Mouse (Mus musculus) intestine, embryonic 15.5 days (tissue): Measurements from ENCODE around the gene Tas1r3. TPM values are rescaled to one million over a fixed set of nuclear protein-coding genes. Genes with fewer than 3 reads are reported as not detected.

Source experiments
- ATAC-seq: fragments of 200-750 bp; cut with Nextera tagmentation; 2 replicates; pipeline ENCODE4 v1.8.0; 2017; ENCODE audit warnings: moderate TSS enrichment, moderate library complexity
- H3K27ac ChIP-seq: fragments of 300-500 bp; sonication (generic); 2 replicates; pipeline ENCODE4 v1.5.1; 2015; ENCODE audit warnings: mild to moderate bottlenecking, inconsistent platforms
- H3K27me3 ChIP-seq: fragments of 300-500 bp; sonication (generic); replicated peaks from 2 replicates; pipeline ENCODE4 v1.6.1; 2015; ENCODE audit warnings: inconsistent platforms
- H3K36me3 ChIP-seq: fragments of 300-500 bp; sonication (generic); 2 replicates; pipeline ENCODE4 v1.6.1; 2015; ENCODE audit warnings: inconsistent platforms
- H3K4me1 ChIP-seq: fragments of 300-500 bp; sonication (generic); replicated peaks from 2 replicates; pipeline ENCODE4 v1.6.1; 2015; ENCODE audit warnings: inconsistent platforms
- H3K4me2 ChIP-seq: fragments of 300-500 bp; sonication (generic); replicated peaks from 2 replicates; pipeline ENCODE4 v1.6.1; 2015; ENCODE audit warnings: mild to moderate bottlenecking, inconsistent platforms
- H3K4me3 ChIP-seq: fragments of 300-500 bp; sonication (generic); replicated peaks from 2 replicates; pipeline ENCODE4 v1.5.1; 2015; ENCODE audit warnings: inconsistent platforms
- H3K9ac ChIP-seq: fragments of 300-500 bp; sonication (generic); 2 replicates; pipeline ENCODE4 v1.6.1; 2015; ENCODE audit warnings: inconsistent platforms
- H3K9me3 ChIP-seq: fragments of 300-500 bp; sonication (generic); 2 replicates; pipeline ENCODE4 v1.6.1; 2016; ENCODE audit warnings: inconsistent platforms
- WGBS: fragments of 180-500 bp; shearing (Covaris S2); methylation state at CpG from one replicate; pipeline ENCODE4 v1.1.7; 2015; 5-methylcytosine and 5-hydroxymethylcytosine counted together
- polyA plus RNA-seq: library from polyadenylated mRNA; unstranded; fragments of >200 nt; fragmentation: Nextera tagmentation; extraction: Ambion mirVana; gene quantifications from 2 replicates; pipeline ENCODE4 v1.2.1, GENCODE M21; 2015

Tas1r3 gene
- polyA plus RNA-seq, 1 experiment from 2014 or later, result 0.25 TPM

DNA sequence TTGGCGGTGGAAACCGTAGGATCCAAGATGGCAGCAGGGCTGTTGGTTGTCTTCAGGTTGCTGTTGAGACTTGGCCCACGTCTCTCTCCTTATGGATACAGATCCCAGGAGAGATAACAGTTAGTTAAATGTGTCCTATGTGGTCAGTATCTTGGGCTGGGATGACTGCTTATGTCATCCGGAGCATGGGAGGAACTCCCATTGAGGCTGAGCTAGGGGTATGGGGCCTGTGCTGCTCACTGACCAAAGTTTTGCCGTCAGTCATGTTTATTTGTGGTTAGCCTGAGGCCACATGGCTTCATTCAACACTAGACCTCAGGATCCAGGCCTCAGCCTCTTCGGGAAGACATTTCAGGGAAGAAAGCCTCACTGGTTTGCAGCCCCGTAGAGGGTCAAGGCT, 8.2 kb upstream of the Tas1r3 start:
- peaks cover 35% of the 10 kb centered on the region for H3K36me3 ChIP-seq
- H3K27ac ChIP-seq, result no peak overlapping the region
- no peaks in the 10 kb centered on the region for H3K27me3 ChIP-seq
- H3K9me3 ChIP-seq, result no peaks in the 10 kb centered on the region
- H3K4me2 ChIP-seq, result no peak overlapping the region
- peaks cover 13% of the 10 kb centered on the region for H3K4me1 ChIP-seq
- ATAC-seq, result no peak
- no peak overlapping the region for H3K9ac ChIP-seq
- WGBS, result 85% methylated on average over 7 of the region's 7 CpGs
- H3K4me3 ChIP-seq, result no peak overlapping the region

DNA sequence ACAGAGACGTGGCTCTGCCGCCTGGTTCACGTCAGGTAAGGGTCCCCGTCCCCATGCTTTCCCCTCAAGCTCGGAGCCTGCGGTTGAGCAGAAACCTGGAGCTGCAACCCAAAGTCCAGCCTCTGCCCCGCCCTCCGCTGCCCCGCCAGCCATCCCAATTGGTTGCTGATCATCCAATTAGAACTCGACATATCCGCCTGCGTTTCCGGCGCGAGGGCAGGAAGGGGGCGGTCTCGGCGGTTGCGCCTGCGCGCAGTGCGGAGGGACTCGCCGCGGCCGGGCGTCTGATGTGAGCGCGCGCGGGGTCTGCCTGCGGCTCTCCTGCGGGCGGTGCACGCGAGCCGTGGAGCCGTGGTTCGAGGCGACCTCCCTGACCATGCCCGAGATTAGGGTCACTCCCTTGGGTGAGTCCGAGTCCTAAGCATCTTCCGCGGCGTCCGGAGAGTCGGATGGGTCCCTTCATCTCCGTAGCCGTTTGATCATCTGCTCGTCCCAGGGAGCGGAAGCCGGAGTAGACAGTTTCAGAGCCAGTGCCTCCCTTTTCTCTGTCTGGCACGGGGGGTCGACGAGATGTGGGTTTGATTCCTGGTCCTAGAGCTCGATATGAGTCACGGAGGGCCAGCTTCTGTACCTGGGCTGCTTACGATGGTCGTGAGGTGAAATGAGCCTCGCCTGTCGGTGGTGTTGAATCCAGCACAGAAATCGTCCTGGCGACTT, 6.3 kb upstream of the Tas1r3 start, which contains the start of the genes Cptp and Ints11:
Gene Cptp, minus strand, starts transcription at position 124 of the 717 bp plus-strand sequence.
Gene Ints11, plus strand, starts transcription at position 230 of the 717 bp plus-strand sequence.
- no peaks in the 10 kb centered on the region for H3K27me3 ChIP-seq
- peak within 1 kb of the TSS; percentile 76 for H3K4me2 ChIP-seq
- H3K27ac ChIP-seq, result peak within 1 kb of the TSS; percentile 25
- no peaks in the 10 kb centered on the region for H3K9me3 ChIP-seq
- peaks cover 13% of the 10 kb centered on the region for H3K4me1 ChIP-seq
- H3K4me3 ChIP-seq, result peak within 1 kb of the TSS; percentile 58
- under 1% methylated on average over 63 of the region's 63 CpGs for WGBS
- peaks cover 35% of the 10 kb centered on the region for H3K36me3 ChIP-seq
- H3K9ac ChIP-seq, result peak within 1 kb of the TSS; percentile 63
- peak; percentile 98 for ATAC-seq

DNA sequence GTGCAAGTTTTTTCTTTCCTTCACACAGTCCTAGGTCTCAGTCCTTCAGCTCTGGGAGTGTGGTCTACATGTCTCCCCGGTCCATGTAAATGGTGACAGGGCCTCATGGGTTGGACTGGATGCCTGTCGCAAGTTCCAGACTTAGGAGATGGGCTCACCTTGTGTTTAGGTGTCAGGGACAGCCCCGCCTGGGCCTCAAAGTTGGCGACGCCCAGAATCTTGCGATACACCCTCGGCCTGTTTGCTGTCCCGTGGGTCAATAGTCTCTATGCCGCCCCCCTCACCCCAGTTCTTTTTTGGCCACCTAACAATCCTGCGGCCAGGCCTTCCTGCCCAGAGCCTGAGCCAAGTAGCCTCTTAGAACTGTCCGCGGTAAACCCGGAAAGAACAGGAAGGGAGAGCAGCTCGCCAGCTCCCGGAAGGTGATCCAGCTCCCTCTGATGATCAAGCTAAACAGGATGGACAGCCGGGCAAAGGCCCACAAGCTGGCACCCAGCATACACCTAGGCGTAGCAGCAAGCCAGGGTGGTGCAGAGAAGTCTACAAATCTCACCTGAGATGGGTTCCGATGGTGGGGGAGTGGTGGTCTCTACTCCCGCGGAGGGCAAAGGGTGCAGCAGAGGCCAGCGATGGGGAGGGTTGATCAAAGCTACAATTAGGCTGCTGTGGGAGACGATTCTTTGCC, 5.6 kb upstream of the Tas1r3 start:
- Histone ChIP-seq H3K27me3 (no peaks in the 10 kb centered on the region), H3K4me1 (peaks cover 13% of the 10 kb centered on the region), H3K9ac (peak overlapping the region; percentile 58), H3K4me3 (peak overlapping the region; percentile 58), H3K4me2 (peak overlapping the region; percentile 76), H3K36me3 (peaks cover 32% of the 10 kb centered on the region), H3K9me3 (no peaks in the 10 kb centered on the region), H3K27ac (peak overlapping the region; percentile 25)
- 10% methylated on average over 22 of the region's 22 CpGs for whole genome bisulfite sequencing
- ATAC-seq, result peak; percentile 78

DNA sequence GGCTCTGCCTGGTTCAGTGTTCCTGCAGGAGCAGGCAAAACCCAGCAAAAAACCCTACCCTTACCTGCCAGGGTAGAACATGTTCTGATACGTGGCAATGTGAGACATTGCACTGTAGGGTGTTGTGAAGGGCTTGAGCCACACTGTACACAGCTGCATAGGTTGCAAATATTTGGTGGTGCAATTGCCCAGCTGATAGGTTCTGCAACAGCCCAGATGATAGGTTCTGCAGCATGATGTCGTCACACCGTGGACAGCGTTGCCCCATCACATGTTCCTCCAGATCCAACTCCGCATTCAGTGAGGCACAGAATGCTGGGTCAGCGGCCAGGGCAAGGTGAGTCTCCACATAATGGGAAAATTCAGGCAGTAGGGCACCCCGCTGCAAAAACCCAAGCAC, 1.4 kb downstream of the Tas1r3 start:
- Histone ChIP-seq H3K4me2 (no peak overlapping the region), H3K4me3 (no peak overlapping the region), H3K9me3 (no peaks in the 10 kb centered on the region), H3K36me3 (peaks cover 30% of the 10 kb centered on the region), H3K9ac (no peak overlapping the region), H3K27ac (no peak overlapping the region), H3K27me3 (no peaks in the 10 kb centered on the region), H3K4me1 (no peaks in the 10 kb centered on the region)
- no peak for ATAC-seq
- 87% methylated on average over 7 of the region's 7 CpGs for WGBS

DNA sequence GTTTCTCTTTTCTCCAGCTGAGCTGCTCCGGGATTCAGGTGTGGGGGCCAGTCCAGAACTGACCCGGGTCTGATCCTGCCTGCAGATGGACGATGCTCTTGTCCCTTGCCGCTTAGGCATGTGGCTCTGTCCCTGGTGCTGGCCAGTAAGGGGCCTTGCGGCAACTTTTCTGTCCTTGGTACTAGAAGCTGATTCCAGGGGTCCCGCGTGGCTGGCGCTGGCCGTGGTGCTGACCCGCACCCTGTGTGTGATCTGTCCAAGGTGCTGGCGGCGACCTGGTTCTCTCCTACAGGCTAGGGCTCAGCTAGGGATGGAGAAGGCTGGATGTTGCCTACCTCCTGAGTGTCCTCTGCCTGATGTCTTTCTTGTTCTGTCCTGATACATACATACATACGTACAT, 3.8 kb downstream of the Tas1r3 start:
- no peak overlapping the region for H3K4me3 ChIP-seq
- peak; percentile 61 for ATAC-seq
- no peaks in the 10 kb centered on the region for H3K9me3 ChIP-seq
- peaks cover 36% of the 10 kb centered on the region for H3K36me3 ChIP-seq
- WGBS, result 16% methylated on average over 13 of the region's 13 CpGs
- H3K27me3 ChIP-seq, result no peaks in the 10 kb centered on the region
- H3K9ac ChIP-seq, result no peak overlapping the region
- no peaks in the 10 kb centered on the region for H3K4me1 ChIP-seq
- no peak overlapping the region for H3K4me2 ChIP-seq
- no peak overlapping the region for H3K27ac ChIP-seq

DNA sequence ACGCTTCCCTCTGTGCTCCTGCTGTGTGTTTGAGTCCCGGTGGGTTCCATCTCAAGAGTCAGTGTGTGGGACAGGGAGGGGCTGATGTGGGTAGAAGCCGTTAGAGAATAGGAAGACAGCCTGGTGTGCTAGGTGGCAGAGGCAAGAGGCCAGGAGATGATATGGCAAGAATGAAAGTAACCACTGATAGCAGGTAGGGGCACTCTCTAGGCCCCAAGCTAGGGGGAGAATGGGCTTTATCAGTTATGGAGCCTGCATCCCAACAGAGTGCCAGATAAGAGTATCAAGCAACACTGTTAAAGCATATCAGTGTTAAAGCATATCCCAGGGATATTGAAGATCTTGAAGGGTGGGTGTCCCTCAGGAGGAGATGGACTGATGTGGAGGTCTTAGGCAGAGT, 6.3 kb downstream of the Tas1r3 start:
- 85% methylated on average over 3 of the region's 3 CpGs for WGBS
- no peaks in the 10 kb centered on the region for H3K4me1 ChIP-seq
- H3K4me2 ChIP-seq, result no peak overlapping the region
- H3K9me3 ChIP-seq, result no peaks in the 10 kb centered on the region
- H3K36me3 ChIP-seq, result peaks cover 38% of the 10 kb centered on the region
- H3K27ac ChIP-seq, result no peak overlapping the region
- no peak overlapping the region for H3K9ac ChIP-seq
- no peak for ATAC-seq
- no peak overlapping the region for H3K4me3 ChIP-seq
- no peaks in the 10 kb centered on the region for H3K27me3 ChIP-seq

DNA sequence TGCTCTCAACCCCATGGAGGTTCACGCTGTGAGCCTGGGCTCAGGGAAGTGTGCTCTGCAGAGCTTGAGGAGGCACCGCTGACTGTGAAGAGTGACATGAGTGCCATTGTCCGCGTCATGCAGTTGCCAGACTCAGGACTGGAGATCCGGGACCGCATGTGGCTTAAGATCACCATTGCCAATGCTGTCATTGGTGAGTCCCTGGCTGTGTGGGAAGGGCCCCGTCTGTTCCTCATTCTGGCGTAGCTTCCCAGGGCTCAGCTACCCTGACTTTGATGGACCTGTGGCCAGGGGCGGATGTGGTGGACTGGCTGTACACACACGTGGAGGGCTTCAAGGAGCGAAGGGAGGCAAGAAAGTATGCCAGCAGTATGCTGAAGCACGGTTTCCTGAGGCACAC, 7.1 kb downstream of the Tas1r3 start:
- WGBS, result 93% methylated on average over 12 of the region's 12 CpGs
- Histone ChIP-seq H3K4me1 (no peaks in the 10 kb centered on the region), H3K9ac (no peak overlapping the region), H3K9me3 (no peaks in the 10 kb centered on the region), H3K4me2 (no peak overlapping the region), H3K27me3 (no peaks in the 10 kb centered on the region), H3K36me3 (peaks cover 38% of the 10 kb centered on the region), H3K27ac (no peak overlapping the region), H3K4me3 (no peak overlapping the region)
- ATAC-seq, result no peak

DNA sequence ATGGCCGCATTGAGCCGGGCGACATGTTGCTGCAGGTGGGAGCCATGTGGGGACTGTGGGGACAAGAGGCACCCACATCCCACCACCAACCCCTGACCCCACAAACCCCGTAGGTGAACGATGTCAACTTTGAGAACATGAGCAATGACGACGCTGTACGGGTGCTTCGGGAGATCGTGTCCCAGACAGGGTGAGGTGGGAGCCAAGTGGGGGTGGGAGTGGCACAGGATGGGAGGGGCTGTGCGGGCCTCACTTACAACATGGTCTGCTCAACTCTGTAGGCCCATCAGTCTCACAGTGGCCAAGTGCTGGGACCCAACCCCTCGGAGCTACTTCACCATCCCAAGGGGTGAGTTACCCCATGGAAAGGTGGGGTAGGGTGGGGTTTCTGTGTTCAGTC, 8.2 kb downstream of the Tas1r3 start:
- Histone ChIP-seq H3K9me3 (no peaks in the 10 kb centered on the region), H3K4me3 (no peak overlapping the region), H3K9ac (no peak overlapping the region), H3K4me1 (no peaks in the 10 kb centered on the region), H3K36me3 (peaks cover 38% of the 10 kb centered on the region), H3K4me2 (no peak overlapping the region), H3K27me3 (no peaks in the 10 kb centered on the region), H3K27ac (no peak overlapping the region)
- WGBS, result 91% methylated on average over 12 of the region's 12 CpGs
- ATAC-seq, result no peak

DNA sequence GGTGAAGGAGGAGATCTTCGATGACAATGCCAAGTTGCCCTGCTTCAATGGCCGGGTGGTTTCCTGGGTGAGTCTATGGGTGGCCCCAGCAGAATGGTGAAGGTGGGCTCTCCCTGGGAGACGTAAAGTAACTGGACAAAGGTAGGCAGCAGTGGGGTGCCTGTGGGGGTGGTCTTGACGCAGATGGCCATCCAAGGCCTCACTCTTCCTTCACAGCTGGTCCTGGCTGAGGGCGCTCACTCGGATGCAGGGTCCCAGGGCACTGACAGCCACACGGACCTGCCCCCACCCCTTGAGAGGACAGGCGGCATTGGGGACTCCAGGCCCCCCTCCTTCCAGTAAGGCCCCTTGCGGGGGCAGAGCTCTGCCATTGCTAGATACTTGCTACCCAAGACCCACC, 9.7 kb downstream of the Tas1r3 start:
- H3K9ac ChIP-seq, result no peak overlapping the region
- H3K36me3 ChIP-seq, result peaks cover 33% of the 10 kb centered on the region
- no peak overlapping the region for H3K4me2 ChIP-seq
- no peaks in the 10 kb centered on the region for H3K9me3 ChIP-seq
- ATAC-seq, result no peak
- 88% methylated on average over 9 of the region's 9 CpGs for WGBS
- no peak overlapping the region for H3K4me3 ChIP-seq
- H3K27me3 ChIP-seq, result no peaks in the 10 kb centered on the region
- peaks cover 14% of the 10 kb centered on the region for H3K4me1 ChIP-seq
- no peak overlapping the region for H3K27ac ChIP-seq

DNA sequence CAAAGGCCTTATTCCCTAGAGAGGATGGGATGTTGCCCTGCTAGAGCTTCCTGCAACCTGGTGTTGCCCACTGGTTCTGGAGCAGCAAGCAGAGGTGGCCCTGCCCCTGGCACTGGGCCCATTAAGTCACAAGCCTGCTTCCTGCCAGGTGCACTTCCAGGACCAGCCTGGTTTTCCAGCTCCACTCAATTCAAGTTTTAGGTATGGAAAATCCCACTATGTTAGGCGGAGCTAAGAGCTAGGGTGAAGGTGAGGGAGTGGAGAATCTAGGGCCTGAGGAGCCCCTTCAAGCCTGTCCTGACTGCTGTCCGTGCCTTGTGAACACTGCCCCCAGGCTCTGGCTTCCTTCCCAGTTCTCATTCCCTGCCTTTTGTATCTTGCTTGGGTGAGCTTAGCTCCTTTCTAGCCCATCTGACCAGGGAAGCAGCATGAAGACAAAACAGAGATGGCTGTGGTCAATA, 11.2 kb downstream of the Tas1r3 start:
- Histone ChIP-seq H3K4me3 (no peak overlapping the region), H3K27ac (no peak overlapping the region), H3K36me3 (peaks cover 24% of the 10 kb centered on the region), H3K9me3 (no peaks in the 10 kb centered on the region), H3K4me2 (no peak overlapping the region), H3K9ac (no peak overlapping the region), H3K4me1 (peaks cover 21% of the 10 kb centered on the region), H3K27me3 (no peaks in the 10 kb centered on the region)
- WGBS, result 81% methylated on average over 2 of the region's 2 CpGs
- no peak for ATAC-seq

DNA sequence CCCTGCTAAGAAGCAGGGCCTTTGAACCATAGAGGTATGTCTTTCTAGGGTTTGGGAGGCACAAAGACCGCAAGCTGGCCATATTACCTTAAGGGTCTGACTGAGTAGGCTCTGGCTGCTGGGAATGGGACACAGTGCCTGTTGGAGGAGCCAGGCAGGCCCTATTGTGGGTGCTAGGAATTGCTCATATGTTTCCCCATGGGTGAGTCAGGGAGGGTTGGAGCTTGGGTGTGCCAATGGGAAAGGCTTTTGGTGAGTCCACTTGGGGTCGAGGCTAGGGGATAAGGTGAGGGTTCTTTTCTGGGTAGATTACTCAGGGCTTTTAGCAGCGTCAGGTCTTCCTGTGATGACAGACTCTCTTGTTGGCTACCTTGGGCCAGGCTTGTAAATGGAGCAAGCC, 11.8 kb downstream of the Tas1r3 start:
- Histone ChIP-seq H3K4me3 (no peak overlapping the region), H3K27me3 (no peaks in the 10 kb centered on the region), H3K4me2 (no peak overlapping the region), H3K9me3 (no peaks in the 10 kb centered on the region), H3K4me1 (peaks cover 25% of the 10 kb centered on the region), H3K36me3 (peaks cover 20% of the 10 kb centered on the region), H3K27ac (no peak overlapping the region), H3K9ac (no peak overlapping the region)
- ATAC-seq, result no peak
- 85% methylated on average over 3 of the region's 3 CpGs for WGBS

DNA sequence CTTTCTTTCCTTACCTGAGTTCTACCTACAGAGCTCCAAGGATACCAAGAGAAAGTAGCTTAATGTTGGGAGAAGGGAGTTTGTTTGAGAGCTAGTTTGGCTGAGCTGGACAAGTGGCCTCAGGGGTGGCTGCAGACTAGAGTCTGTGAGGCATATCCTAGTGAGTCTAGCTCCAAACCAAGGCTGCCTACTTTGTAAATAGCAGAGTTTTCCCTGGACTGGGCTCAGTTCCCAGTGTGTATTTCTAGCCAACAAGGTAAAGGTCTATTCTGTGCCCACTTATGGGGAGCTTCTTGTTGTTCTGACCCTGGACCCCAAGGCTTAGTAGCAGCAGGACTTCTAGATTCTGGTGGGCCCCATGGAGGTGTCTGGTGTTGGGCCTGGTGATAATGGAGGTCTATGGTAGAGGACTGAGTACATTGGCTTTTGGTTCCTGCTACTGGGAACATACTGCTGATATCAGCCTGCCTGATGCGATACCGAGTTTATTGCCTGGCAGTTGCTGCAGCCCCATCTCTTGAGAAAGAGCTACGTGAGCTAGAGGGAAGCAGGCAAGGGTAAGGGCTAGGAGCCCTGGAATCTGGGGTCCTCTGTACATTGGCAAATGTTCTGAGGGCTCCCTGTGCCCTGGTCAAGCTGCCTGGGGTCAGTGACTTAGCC, 13.2 kb downstream of the Tas1r3 start:
- no peak overlapping the region for H3K9ac ChIP-seq
- WGBS, result 88% methylated on average over 3 of the region's 3 CpGs
- peaks cover 7% of the 10 kb centered on the region for H3K36me3 ChIP-seq
- H3K27me3 ChIP-seq, result no peaks in the 10 kb centered on the region
- H3K9me3 ChIP-seq, result no peaks in the 10 kb centered on the region
- no peak for ATAC-seq
- no peak overlapping the region for H3K4me2 ChIP-seq
- H3K4me1 ChIP-seq, result peaks cover 26% of the 10 kb centered on the region
- no peak overlapping the region for H3K27ac ChIP-seq
- no peak overlapping the region for H3K4me3 ChIP-seq
